Mouse (Mus musculus) left cerebral cortex, postnatal 36 days (tissue): ENCODE measurements around the gene Cers5. TPM values are rescaled to one million over a fixed set of nuclear protein-coding genes. Genes with fewer than 3 reads are reported as not detected.

Experiments
- DNase-seq, 2 experiments: peaks; one replicate each; pipeline ENCODE4 v3.0.0; 2021 to 2022; ENCODE audit warnings: low spot score in 2 of 2, mixed read lengths in 1 of 2
- intact Hi-C: fragments of 180-260 bp; cut with DNase I; formaldehyde crosslinking; loops from one replicate; pipeline ENCODE4 v1.15.1; 2025
- total RNA-seq, 2 experiments: library from RNA; stranded (reverse); gene quantifications; 2 replicates each; pipeline ENCODE4 v1.2.3; 2021

The Cers5 gene
- total RNA-seq, 2 experiments from 2014 or later = 32.3 to 42.2 TPM

GRCm38 (mm10) chr15:99792221-99792815, 19.6 kb upstream of the Cers5 start:
- intact Hi-C loops = no loop called here

GRCm38 (mm10) chr15:99791003-99791402, 18.3 kb upstream of the Cers5 start:
- intact Hi-C loops = no loop called here
- DNase-seq = no peak

More at GRCm38 (mm10) chr15:99792221-99792815, 19.6 kb upstream of the Cers5 start:
- DNase-seq = no peak

- peak in 1 of 2 experiments; percentile 40 for DNase-seq
- intact Hi-C loops = no loop called here
Observed at GRCm38 (mm10) chr15:99790464-99790863, 17.8 kb upstream of the Cers5 start.

- intact Hi-C loops = loop anchor here (10.0 kb wide), 1 partner anchor 117 kb away; no protein-coding TSS in a partner anchor
- DNase-seq = no peak
Observed at GRCm38 (mm10) chr15:99787625-99788120, 15.0 kb upstream of the Cers5 start.

DNA sequence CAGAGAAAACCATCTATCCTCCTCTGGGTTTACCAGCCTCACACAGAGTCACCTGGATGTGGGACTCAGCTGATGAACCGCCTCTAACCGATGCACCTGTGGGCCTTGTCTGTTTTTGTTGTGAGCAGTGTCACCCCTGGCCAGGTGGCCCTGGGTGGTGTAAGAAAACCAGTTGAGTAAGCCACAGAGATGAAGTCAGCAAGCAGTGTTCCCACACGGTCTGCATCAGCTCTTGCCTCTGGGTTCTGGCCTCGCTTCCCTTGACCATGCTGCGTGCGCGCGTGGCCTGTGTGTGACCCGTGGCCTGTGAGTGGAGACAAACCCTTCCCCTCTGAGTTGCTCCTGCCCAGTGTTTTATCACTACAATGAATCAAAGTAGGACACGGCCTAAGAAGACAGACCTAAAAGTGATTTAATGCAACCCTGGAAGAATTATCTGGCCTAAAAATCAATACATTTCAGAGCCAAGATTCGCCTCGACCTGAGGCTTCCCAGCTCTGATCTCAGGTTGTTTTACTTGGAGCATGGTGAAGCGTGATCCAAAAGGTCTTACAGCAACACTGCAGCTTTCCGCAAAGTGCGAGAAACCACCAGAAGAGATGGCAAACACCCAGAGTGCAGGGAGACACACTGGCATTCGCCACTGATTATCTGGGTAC, 6.1 kb upstream of the Cers5 start:
- no peak for DNase-seq
- intact Hi-C loops = loop anchor here (5.0 kb wide), 2 partner anchors 182 to 282 kb away; no protein-coding TSS in a partner anchor

GRCm38 (mm10) chr15:99778148-99778547, 5.5 kb upstream of the Cers5 start:
- intact Hi-C loops = loop anchor here (5.0 kb wide), 2 partner anchors 181 to 281 kb away; no protein-coding TSS in a partner anchor
- DNase-seq = no peak

- DNase-seq = no peak
- intact Hi-C loops = loop anchor here (5.0 kb wide), 2 partner anchors 46 to 66 kb away; partner anchors contain the start of genes Cox14 and Gm17349
Observed at GRCm38 (mm10) chr15:99772925-99773324, 240 bp upstream of the Cers5 start.

DNA sequence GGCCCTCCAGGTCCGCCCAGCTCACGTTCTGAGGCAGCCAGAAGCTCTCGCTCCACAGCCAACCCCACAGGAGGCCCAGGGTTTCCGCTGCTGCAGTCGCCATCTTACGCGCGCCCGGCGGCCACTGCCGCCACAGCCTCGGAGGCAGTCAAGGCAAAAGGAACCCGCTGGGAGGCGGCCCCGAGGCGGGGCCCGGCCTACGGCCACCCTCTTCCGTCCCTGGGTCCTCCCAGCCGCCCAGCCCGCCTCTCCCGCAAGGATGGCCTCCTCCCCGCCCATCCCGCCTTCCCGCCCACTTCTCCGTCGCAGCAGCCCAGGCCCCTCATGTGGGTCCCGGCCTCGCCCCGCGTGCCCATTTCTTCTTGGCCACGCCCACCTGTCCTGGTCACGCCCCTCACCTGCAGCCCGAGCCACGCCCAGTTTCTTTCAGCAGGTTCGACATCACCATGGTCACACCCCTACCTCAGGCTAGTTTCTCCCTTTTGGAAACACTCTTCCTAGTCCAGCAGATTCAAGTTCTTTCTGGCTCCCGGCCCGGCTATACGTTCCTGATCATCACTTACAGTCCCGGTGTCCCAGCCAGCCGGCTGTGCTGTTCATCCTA, 306 bp downstream of the Cers5 start:
- DNase-seq = peak; percentile 87 to 88
- intact Hi-C loops = loop anchor here (5.0 kb wide), 2 partner anchors 45 to 65 kb away; partner anchors contain the start of genes Cox14 and Gm17349

- DNase-seq = peak; percentile 60 to 71
- intact Hi-C loops = loop anchor here (5.0 kb wide), 2 partner anchors 44 to 64 kb away; partner anchors contain the start of genes Cox14 and Gm17349
Observed at GRCm38 (mm10) chr15:99771601-99772276, 946 bp downstream of the Cers5 start.

DNA sequence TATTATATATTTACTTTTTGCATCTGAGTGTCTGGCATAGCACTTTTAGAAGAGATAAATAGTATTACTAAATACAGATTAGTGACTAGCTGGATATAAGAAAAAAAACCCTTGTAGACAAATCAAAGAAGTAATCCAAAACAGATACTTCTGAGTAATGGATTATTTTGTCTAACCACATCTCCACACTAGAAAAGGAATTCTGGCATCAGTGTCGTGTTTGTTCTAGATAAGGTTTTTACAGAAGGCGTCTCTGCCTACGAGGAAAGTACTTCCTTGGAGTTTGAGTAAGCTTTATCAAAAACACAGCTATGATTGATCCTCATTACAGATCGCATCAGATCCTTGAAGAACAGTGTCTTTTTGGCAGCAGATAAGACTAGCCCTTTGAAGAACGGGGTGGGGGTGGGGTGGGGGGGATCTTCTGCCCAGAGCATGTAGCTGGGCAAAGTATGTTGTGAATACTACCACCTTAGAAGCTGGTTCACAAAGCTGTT, 1.6 kb downstream of the Cers5 start:
- DNase-seq = no peak
- intact Hi-C loops = loop anchor here (5.0 kb wide), 2 partner anchors 44 to 64 kb away; partner anchors contain the start of genes Cox14 and Gm17349

GRCm38 (mm10) chr15:99768761-99769160, 3.9 kb downstream of the Cers5 start:
- no peak for DNase-seq
- intact Hi-C loops = no loop called here

GRCm38 (mm10) chr15:99767467-99767866, 5.2 kb downstream of the Cers5 start:
- intact Hi-C loops = no loop called here
- DNase-seq = no peak

DNA sequence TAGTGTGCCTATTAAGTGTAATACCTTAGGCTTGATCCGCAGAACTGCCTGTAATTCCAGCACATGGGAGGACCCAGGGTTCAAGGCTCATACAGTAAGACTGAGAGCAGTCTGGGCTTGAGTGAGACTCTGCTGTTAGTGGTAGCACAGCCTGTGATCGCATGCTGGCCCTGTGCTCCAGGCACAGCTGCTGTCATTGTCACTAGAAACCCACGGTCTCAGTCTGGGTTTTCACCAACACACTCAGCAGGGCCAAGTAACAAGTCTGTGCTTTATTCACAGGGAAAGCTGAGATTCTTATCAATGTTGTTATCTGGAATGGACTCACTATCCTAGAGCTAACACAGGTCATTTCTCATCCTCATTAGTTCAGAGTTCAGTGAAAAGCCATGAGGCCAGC, 18.5 kb downstream of the Cers5 start:
- no peak for DNase-seq
- intact Hi-C loops = no loop called here

DNA sequence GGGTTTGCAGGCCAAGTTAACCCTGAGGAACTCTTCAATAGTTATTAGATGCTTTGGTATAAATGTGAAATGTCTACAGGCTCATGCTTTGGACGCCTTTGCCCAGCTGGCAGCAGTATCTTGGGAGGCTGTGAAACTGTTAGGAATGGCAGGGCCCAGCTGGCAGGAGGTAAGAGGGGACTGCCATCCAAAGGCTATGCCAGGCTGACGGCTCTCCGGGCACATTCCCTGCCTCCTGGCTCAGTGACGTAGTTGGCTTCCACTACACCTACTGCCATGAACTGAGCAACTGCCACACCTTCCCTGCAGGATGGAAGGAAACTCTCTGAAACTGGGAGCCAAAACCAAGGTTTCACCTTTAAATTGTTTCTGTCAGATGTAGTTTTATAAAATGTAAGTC, 32.5 kb downstream of the Cers5 start:
- intact Hi-C loops = no loop called here
- DNase-seq = no peak

DNA sequence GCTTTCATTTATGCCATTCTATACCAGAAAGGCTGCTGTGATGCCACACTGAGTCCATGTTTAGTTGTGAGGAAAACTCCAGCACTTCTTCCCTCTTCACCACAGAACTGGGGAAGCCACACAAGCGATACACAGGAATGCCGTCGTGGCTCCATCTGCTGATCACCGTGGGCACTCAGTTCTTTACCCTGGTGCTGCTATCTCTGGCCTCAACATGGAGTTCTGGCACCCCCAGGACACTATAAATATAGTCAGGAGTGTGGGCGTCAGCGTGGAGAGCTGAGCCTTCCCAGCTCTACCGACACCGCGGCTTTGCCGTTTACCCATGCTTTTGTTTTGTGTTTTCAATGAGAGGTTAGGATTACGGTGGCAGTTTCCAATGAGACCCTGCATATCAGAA, 36.0 kb downstream of the Cers5 start:
- DNase-seq = no peak
- intact Hi-C loops = no loop called here

DNA sequence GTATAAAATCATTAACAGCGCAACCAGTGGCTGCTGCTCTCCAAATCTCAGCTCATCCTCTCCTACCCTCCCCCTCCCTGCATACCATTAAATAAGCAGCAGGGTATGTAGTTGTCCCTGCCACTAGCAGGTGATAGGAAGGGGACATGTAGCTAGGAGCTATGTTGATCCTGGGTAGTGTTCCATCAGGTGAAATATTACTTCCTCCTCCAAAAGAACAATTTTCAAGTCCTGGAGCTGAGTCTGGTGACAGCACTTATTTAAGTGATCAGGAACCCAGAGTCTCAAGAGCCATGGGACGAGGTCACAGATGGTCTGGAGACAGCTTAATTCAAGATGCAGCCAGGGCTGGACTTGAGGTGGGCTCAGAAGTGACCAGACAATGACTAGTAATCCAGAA, 37.1 kb downstream of the Cers5 start:
- intact Hi-C loops = no loop called here
- DNase-seq = peak; percentile 100

- intact Hi-C loops = no loop called here
- no peak for DNase-seq
Observed at GRCm38 (mm10) chr15:99733186-99733585, 39.5 kb downstream of the Cers5 start.

DNA sequence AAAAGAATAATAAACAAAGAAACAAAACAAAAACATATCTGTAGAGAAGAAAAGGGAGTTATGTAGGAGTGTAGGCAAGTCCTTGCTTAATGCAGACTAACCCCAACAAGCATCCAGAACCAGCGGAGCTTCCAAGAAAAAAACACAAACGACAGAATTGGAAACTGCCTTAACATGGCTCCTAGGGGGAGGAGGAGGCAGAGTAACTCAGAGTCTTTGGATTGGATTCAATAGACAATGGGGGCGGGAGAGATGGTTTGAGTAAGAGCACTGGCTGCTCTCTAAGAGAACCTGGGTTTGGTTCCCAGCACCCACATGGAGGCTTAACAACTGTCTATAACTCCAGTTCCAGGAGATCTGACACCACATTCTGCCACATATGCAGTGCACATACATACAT, 41.0 kb downstream of the Cers5 start:
- DNase-seq = no peak

GRCm38 (mm10) chr15:99731167-99731566, 41.5 kb downstream of the Cers5 start:
- intact Hi-C loops = no loop called here
- no peak for DNase-seq

More for the DNA sequence above, 41.0 kb downstream of the Cers5 start:
- intact Hi-C loops = no loop called here
